Mouse (Mus musculus) left cerebral cortex, adult 2 months (tissue): Measurements from ENCODE around the gene Calhm5. TPM values are rescaled to one million over a fixed set of nuclear protein-coding genes. Genes with fewer than 3 reads are reported as not detected.
A peak's percentile ranks its signal among the peaks of the same experiment; 100 is the strongest.

Experiments
- DNase-seq, 2 experiments: peaks; one replicate each; pipeline ENCODE4 v3.0.0; 2021 to 2022; ENCODE audit warnings: low spot score in 2 of 2, mixed read lengths in 1 of 2; ENCODE audit errors: extremely low spot score in 1 of 2
- H3K27ac ChIP-seq: fragments of 200-600 bp; 2 replicates; pipeline ENCODE4 v1.8.1; 2022
- H3K4me3 ChIP-seq: fragments of 200-600 bp; 2 replicates; pipeline ENCODE4 v1.8.1; 2022
- CTCF ChIP-seq: fragments of 200-600 bp; IDR thresholded peaks from 2 replicates; pipeline ENCODE4 v1.8.1; 2022; ENCODE audit warnings: antibody characterized with exemption, mild to moderate bottlenecking, moderate library complexity
- intact Hi-C: fragments of 180-260 bp; cut with DNase I; formaldehyde crosslinking; loops from one replicate; pipeline ENCODE4 v1.15.1; 2025
- total RNA-seq, 2 experiments: library from RNA; stranded (reverse); gene quantifications; 2 replicates each; pipeline ENCODE4 v1.2.3; 2021

Gene Calhm5
- total RNA-seq, 2 experiments from 2014 or later, result 2.7 to 3.2 TPM

GRCm38 (mm10) chr10:34111964-34112738 is 15.8 kb upstream of the Calhm5 start:
- intact Hi-C loops, result no loop called here
- H3K4me3 ChIP-seq, result no peak overlapping the region
- TF ChIP-seq CTCF, result no peak
- no peak overlapping the region for H3K27ac ChIP-seq
- DNase-seq, result no peak

DNA sequence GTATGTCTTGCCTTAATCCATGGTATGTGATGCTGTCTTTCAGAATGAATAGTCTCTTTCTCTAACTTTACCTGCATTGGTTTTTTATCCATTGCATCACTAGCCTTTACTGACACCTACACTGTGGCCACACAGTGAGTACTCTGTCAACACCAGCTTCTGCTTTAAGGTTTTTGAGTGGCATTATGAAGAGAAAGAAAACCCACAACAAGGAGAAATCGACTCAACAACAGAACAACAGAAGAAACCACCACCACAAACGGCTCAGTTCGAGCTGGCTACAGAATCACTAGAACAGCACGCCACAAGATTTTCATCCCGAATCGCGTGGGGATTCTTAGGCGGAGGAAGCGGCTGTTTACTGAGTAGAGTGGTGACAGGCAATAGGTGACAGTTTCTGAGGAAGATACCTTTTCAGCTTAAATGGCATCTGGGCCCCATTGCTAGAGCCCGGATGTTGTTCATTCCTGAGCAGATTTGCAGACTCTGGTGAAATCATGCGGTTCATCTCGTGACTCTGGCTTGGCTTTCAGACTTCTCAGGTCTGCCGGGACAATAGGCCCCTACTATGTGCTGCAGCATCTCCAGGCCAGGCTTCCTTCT is 14.6 kb upstream of the Calhm5 start:
- Histone ChIP-seq H3K4me3 (no peak overlapping the region), H3K27ac (no peak overlapping the region)
- DNase-seq, result no peak
- intact Hi-C loops, result no loop called here
- TF ChIP-seq CTCF, result no peak

DNA sequence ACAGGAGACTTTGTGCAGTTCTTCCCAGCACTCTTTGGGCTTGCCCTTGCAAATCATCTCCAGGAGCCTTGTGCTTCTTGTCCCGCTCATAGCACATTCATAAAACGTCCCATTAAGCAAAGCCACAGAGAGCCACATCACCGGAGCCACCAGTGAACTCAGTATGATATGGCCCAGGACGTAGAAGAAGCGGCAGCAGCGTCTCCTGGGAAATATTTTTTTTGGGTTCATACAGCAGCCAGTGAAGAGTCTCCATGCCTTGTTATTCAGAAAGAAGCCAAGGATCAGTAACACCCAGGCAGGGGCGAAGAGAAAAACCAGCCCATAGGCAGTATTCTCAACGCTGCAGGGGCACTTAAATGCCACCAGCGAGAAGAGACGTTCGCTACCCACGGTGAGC is 355 bp downstream of the Calhm5 start:
- H3K27ac ChIP-seq, result peak overlapping the region; percentile 77
- intact Hi-C loops, result loop anchor here (1.0 to 2.0 kb wide), 2 partner anchors 60 to 187 kb away; partner anchors contain the start of gene Tspyl1
- DNase-seq, result no peak
- no peak for TF ChIP-seq CTCF
- peak overlapping the region; percentile 45 for H3K4me3 ChIP-seq

- H3K27ac ChIP-seq, result no peak overlapping the region
- DNase-seq, result no peak
- no peak for TF ChIP-seq CTCF
- intact Hi-C loops, result no loop called here
- peak overlapping the region; percentile 45; the same call in 1 of the 2 replicates for H3K4me3 ChIP-seq
Measured at GRCm38 (mm10) chr10:34095147-34095546, 1.2 kb downstream of the Calhm5 start.

DNA sequence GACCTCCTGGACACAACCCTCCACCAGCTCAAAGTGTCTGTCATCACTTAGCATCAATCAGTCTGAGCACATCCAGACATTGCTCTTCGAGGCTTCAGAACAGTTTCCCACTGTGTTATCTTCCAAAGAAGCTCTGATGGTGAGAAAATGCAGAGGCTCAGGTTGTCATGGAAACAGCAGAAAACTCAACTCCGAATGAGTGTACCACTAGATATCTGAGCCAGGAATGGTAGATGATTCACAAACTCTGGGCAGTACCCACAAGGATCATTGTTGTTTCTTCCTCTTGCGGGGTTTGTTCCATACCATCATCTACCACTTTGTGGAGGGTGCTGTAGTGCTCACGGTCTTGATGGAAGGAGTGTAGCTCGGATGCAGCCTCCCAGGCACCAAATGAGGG is 4.4 kb downstream of the Calhm5 start:
- peak in 1 of 2 experiments; percentile 43 for DNase-seq
- Histone ChIP-seq H3K4me3 (no peak overlapping the region), H3K27ac (peak overlapping the region; percentile 42; the same call in 1 of the 2 replicates)
- no peak for TF ChIP-seq CTCF
- intact Hi-C loops, result no loop called here

- Histone ChIP-seq H3K4me3 (no peak overlapping the region), H3K27ac (no peak overlapping the region)
- intact Hi-C loops, result no loop called here
- DNase-seq, result no peak
- no peak for TF ChIP-seq CTCF
Measured at GRCm38 (mm10) chr10:34090481-34090880, 5.8 kb downstream of the Calhm5 start.

DNA sequence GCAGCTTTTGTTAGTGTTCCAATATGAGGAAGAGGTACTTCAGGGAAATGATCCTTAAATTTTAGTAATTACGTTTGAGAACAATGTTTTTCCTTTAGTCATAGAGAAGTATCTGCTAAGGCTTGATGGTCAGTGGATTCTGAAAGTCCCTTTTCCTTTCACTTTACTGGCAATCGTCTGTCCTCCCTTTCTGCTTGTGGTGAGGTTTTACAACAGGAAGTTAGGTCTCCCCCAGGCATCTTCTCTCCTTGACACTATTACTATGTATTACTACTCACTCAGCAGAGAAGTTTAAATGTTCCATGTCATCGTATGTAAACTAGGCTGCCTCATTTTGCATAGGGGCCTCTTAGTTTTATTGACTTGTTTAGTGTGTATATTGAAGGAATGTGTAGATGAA is 6.8 kb downstream of the Calhm5 start:
- no peak for DNase-seq
- TF ChIP-seq CTCF, result no peak
- H3K4me3 ChIP-seq, result no peak overlapping the region
- intact Hi-C loops, result no loop called here
- H3K27ac ChIP-seq, result no peak overlapping the region

DNA sequence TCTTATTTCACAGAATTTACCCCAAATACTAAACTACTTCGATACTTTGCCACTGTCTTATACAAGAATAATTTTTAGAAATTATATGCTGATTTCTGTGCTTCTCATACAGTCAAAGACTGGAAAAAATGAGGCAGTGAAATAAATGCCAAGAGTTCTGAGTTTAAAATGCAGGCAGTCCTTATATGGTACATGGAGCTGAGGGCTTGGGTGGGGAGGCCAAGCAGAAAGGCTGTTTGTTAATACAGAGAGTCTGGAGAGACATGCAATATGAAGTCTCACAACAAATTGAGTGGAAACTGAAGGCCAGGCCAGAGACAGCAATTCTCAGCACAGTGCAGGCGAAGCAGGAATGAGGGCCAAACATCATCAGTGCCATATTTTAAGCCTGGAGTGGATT is 7.8 kb downstream of the Calhm5 start:
- Histone ChIP-seq H3K4me3 (no peak overlapping the region), H3K27ac (no peak overlapping the region)
- no peak for DNase-seq
- intact Hi-C loops, result no loop called here
- TF ChIP-seq CTCF, result no peak

GRCm38 (mm10) chr10:34086514-34086913 is 9.8 kb downstream of the Calhm5 start:
- intact Hi-C loops, result no loop called here
- Histone ChIP-seq H3K27ac (no peak overlapping the region), H3K4me3 (no peak overlapping the region)
- no peak for TF ChIP-seq CTCF
- no peak for DNase-seq

DNA sequence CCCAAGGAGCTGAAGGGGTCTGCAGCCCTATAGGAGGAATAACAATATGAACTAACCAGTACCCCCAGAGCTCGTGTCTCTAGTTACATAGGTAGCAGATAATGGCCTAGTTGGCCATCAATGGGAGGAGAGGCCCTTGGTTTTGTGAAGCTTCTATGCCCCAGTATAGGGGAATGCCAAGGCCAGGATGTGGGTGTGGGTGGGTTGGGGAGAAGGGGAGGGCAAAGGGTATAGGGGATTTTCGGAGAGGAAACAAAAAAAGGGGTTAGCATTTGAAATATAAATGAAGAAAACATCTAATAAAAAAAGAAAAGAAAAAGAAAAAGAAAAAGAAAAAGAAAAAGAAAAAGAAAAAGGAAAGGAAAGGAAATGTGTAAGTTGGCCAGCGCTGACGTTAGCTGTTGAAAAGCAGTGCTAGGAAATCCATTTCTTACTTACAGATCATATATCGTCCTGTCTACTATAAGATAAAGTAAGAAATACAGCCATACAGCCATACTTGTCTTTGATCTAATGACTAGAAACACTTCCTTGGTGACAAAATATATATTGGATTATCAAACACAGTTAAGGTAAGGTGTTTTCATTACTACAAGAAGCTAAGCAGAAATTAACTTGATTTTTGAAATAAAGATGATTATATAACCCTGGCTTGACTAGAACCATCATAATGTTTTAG is 21.7 kb downstream of the Calhm5 start:
- TF ChIP-seq CTCF, result no peak
- Histone ChIP-seq H3K27ac (no peak overlapping the region), H3K4me3 (no peak overlapping the region)
- DNase-seq, result no peak
- intact Hi-C loops, result no loop called here

DNA sequence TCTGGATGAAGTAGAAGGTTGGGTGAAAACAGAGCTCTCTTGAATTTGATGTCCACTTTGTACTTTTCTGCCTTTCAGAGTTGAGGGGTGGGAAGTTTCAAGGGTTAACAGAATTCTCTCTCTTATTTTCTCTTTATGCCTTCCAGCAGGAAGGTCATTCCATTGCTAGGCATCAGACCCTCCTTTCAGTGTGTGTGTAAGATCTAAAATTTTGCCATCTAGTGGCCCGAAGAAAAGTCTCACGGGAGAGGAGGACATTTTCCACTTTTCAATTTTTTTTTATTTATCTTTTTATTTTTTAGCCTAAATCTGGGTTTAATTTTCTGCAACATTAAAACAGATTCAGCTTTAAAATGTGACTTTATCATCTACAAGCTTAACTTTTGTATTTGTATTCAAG is 24.7 kb downstream of the Calhm5 start:
- TF ChIP-seq CTCF, result peak; percentile 29
- intact Hi-C loops, result no loop called here
- DNase-seq, result no peak
- no peak overlapping the region for H3K4me3 ChIP-seq
- no peak overlapping the region for H3K27ac ChIP-seq

DNA sequence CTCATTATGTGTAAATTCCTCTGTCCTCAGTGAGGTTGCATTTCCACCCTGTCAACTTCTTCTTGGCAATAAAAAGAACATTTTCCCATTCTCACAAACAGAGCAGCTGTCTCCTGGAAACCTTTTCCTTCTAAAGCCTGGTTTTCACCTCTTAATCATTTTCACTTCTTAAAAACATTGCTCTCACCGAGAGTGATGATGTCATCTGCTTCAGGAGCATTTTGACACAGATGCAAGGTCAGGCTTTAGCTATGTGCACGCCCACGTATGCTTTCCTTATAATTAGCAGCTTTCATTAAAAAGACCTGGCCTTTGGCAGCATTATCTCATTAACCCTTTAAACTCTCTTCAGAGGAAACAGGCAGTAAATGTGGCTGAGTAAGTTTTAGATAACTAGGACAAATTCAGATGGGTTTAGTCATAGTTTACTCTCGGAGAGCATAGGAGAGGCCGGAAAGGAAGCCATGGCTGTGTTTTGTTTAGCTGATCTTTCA is 25.3 kb downstream of the Calhm5 start:
- intact Hi-C loops, result no loop called here
- DNase-seq, result no peak
- H3K27ac ChIP-seq, result no peak overlapping the region
- no peak overlapping the region for H3K4me3 ChIP-seq
- TF ChIP-seq CTCF, result no peak
